Mouse (Mus musculus): Measurements from ENCODE around the gene Zmat3.

Zmat3 gene

DNA sequence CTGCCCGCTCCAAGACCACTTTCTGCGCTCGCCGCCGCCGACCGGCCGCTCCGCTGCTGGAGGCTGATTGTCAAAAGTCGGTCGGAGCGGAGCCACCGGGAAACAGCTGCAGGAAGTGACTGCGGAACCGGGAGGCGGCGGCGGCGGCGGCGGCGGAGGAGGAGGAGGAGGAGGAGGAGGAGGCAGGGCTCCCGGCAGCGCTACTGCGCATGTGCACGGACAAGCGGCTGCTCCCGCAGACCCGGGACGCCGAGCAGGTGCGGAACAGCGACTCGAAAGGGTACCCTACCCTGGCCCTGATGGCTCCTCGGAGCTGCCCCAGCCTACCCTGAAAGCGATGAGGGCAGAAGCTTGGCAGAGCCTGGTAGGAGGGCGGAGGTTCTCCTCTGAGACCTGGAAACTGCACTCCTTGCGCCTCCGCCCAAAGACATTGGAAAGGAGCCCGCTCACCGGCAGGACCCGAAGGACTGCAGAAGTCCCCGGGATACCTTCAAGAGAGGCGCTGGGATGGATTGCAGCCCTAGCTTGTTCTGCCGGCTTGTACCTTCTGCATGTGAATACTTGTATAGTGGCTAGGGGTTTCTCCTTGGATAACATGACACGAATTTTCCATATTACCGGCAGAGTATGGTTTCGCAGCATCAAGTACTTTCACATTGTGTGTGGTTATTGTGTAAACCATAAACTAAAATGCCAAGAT lies at the start of gene Zmat3:
Gene Zmat3, minus strand, starts transcription at position 469 of the 700 bp plus-strand sequence.
- peak; percentile 85 for DNase-seq (ENCODE audit: low spot score)

GRCm38 (mm10) chr3:32414381-32414780 lies 48.6 kb upstream of the Zmat3 start:
- no peak for DNase-seq (ENCODE audit: low spot score)

DNA sequence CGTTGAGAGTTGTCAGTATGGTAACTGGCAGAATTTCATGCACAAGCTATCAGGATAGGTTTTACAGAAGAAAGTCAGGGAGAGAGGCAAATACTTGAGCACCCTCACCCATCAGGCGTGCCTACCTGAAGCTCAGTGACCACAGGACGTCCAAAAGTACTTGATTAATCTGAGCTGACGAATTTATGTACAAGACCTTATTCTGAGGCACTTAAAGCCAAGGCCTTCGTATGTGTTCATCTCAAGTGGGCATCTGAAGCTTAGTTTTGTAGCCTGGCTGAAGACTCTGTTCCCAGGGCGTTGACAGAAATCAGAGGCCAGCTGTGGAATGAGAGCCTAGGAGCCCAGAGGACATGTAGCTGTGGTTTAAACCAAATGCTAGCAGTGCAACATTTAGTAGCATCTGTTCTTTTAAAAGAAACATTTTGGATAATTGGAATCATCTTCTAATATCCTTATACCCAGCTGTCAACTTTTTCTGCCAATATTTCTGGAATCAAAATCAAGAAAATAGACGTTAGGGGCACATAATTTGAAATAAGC lies 46.8 kb upstream of the Zmat3 start:
- DNase-seq (ENCODE audit: low spot score): no peak

DNA sequence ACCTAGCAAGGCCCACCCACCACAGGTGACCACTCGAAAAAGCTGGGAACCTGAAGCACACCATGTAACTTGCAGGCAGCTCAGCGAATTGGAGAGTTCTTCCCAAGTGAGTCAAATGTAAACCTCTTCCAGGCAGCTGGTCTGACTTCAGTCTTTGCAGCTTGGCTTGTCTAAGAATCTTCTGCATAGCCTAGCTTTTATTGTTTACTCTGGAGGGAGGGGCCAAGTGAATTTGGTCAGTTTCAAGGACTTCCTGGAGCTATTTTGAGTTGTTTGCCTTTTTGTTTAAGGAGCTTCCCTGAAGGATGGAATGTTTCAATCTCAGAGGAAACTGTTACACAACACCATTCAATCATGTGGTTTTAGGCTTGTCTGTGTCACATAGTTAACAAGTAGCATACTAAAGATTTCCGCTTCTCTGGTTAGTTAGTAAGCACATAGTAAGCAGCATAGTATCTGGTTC lies 43.0 kb upstream of the Zmat3 start:
- peak; percentile 79 for DNase-seq (ENCODE audit: low spot score)

DNA sequence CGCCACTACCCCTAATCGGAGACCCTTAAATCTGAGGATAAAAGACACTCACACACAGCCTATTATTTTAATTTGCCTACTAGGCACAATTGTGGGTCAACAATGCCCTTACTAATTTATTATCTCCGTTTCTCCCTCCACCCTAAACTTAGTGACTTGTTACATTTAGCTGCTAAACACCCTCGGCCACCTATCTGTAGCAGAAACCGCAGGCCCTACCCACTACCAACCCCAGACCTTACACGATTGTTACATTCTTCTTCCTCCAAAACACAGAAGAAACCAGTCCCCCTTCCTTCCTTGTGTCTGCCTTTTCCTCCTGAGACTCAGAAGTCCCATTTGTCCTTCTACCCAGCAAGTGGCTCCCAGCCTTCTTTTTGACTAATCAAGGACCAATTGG lies 41.0 kb upstream of the Zmat3 start:
- DNase-seq (ENCODE audit: low spot score): no peak

DNA sequence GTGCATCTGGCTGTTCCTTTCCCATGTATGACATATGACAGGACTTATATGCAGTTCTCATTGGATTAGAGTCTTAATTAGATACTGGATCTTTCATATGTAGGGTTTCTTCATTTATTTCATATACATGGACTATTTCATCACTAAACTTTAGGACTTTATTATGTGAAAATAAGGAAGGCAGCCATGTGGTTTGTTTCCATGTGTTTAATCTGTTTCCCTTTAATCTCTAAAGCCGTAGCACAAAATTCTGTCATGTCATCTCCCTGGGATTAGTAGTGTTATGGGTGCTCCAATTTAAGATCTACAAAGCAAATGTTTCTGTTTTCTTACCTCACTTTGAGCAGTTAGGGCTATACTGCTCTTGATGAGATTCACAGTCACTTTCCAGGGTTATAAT lies 39.9 kb upstream of the Zmat3 start:
- DNase-seq (ENCODE audit: low spot score): no peak

GRCm38 (mm10) chr3:32402990-32403885 lies 37.4 kb upstream of the Zmat3 start:
- no peak for DNase-seq (ENCODE audit: low spot score)

DNA sequence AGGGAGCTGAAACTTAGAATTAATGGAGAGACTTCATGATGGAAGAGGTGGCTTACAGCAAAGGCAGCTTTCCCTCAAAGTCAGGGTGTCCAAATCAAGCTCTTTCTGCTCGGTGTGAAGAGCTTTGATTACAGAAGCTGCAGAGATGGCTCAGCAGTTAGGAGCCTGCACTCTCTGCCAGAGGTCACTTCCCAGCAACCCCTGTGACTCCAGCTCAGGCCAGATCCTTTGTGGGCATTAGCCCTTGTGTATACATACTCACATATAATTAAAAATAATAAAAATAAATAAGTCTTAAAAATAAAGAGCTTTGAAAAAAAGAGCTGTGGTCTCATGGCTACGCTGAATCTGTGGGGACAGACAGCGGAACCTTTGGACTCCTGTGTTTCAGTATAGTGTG lies 35.8 kb upstream of the Zmat3 start:
- peak; percentile 27 for DNase-seq (ENCODE audit: low spot score)

- DNase-seq (ENCODE audit: low spot score): no peak
These were observed 34.1 kb upstream of the Zmat3 start for GRCm38 (mm10) chr3:32399931-32400330.

- no peak for DNase-seq (ENCODE audit: low spot score)
These were observed 33.6 kb upstream of the Zmat3 start for GRCm38 (mm10) chr3:32399381-32399780.

GRCm38 (mm10) chr3:32398623-32399022 lies 32.8 kb upstream of the Zmat3 start:
- peak; percentile 28 for DNase-seq (ENCODE audit: low spot score)

DNA sequence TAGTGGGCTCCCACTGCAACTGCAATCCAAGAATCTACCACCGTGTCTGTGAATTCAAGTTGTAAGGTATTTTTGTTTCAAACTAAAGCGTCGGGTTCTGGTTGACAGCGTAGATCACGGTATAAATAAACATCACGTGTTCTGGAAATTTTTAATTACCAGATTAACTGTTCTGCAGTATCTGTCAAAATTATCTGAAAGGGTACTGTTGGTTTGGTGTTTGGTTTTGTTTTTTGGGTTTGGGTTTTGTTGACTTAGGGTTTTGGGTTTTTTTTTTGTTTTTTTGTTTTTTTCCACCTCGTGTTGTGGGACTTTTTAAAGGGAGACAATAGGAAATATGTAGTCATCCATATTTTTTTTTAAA lies 32.3 kb upstream of the Zmat3 start:
- DNase-seq (ENCODE audit: low spot score): no peak

- peak; percentile 60 for DNase-seq (ENCODE audit: low spot score)
These were observed 31.8 kb upstream of the Zmat3 start, which contains the start of gene Pik3ca for GRCm38 (mm10) chr3:32397461-32398174. TSS of gene Pik3ca (plus strand) at chr3:32397671.

GRCm38 (mm10) chr3:32396794-32397460 lies 31.1 kb upstream of the Zmat3 start:
- DNase-seq (ENCODE audit: low spot score): peak; percentile 99

DNA sequence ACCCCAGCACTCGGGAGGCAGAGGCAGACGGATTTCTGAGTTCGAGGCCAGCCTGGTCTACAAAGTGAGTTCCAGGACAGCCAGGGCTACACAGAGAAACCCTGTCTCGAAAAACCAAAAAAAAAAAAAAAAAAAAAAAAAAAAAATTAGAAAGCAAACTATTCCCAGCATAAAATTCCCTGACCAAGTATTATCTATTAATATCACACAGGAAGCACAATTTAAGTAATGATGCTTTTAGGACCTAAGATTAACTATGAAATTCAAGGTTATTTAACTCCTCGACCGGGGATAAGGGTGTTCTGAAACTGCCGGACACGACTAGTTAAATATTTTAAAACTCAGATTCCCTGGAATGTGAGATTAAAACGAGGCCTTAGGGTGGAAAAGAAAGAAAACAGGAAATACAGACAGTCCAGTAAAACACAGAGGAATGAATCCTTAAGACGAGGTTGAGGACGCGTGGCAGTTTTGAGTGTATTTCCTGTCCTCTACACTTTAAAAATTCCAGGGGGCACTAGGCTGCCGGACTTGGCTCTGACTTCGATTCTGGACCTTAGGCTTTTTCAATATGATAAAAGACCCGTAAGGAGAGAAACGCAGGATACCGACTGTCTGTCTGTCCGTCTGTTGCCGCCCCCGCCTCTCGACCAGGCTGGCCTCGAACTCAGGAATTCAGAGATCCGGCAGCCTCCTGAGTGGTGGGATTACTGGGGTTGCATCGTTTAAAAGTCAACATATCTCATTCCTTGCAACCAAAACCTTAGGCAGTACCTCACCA lies 30.1 kb upstream of the Zmat3 start:
- peak; percentile 55 for DNase-seq (ENCODE audit: low spot score)

- DNase-seq (ENCODE audit: low spot score): peak; percentile 43
These were observed 28.2 kb upstream of the Zmat3 start for GRCm38 (mm10) chr3:32393986-32394385.

- no peak for DNase-seq (ENCODE audit: low spot score)
These were observed 27.0 kb upstream of the Zmat3 start for GRCm38 (mm10) chr3:32392841-32393240.

- DNase-seq (ENCODE audit: low spot score): no peak
These were observed 15.7 kb upstream of the Zmat3 start for GRCm38 (mm10) chr3:32381556-32381955.

- DNase-seq (ENCODE audit: low spot score): no peak
These were observed 14.1 kb upstream of the Zmat3 start for GRCm38 (mm10) chr3:32379891-32380290.

GRCm38 (mm10) chr3:32373236-32373635 lies 7.4 kb upstream of the Zmat3 start:
- DNase-seq (ENCODE audit: low spot score): no peak

DNA sequence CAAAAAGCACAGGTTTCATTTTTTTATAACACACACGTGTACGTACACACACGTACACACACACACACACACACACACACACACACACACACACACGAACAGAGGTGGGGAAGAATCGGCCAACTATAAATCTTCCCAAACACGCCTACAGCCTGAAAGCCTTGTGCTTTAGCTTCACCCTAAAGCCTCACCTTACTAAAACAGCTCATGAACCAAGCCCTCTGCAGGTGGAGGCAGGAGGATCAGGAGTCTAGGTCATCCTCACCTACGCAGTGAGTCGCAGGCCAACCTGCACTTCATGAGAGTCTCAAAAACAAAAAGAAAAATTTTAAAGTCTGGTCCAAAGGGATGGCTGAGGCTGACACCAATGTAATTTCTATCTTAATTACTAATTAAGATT lies 6.7 kb upstream of the Zmat3 start:
- no peak for DNase-seq (ENCODE audit: low spot score)
